Mouse (Mus musculus) CD4-positive, CD25-positive, alpha-beta regulatory T cell, adult 2 months (primary cell): ENCODE measurements around the gene Sdhb.
A peak's percentile ranks its signal among the peaks of the same experiment; 100 is the strongest.

Experiments used
- DNase-seq: peaks from one replicate; pipeline ENCODE4 v3.0.0-alpha.2; 2012; ENCODE audit warnings: low read depth, low spot score

Sdhb gene

DNA sequence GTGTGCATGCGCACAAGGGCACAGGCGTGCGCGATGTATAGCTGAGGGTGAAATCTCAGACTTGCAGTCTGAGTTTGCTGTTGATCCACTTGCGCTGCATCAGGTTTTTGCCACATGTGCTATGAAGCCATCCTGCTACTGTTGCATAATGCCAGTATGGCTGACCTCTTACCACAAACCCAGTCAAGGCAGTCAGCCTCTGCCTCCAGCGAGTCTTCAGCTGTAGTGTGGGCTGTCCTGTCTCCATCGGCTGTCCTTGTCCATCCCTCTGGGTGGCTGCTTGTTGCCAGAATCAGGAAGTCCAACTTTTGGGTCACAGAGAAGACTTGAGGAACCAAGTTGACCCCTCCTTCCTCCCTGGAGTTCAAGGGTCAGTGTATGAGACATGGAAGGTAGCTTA, 14.4 kb downstream of the Sdhb start:
- no peak for DNase-seq

- no peak for DNase-seq
Observed at GRCm38 (mm10) chr4:140977278-140977677, 16.3 kb downstream of the Sdhb start.

GRCm38 (mm10) chr4:140977886-140978692, 17.1 kb downstream of the Sdhb start:
- DNase-seq, result peak; percentile 50

DNA sequence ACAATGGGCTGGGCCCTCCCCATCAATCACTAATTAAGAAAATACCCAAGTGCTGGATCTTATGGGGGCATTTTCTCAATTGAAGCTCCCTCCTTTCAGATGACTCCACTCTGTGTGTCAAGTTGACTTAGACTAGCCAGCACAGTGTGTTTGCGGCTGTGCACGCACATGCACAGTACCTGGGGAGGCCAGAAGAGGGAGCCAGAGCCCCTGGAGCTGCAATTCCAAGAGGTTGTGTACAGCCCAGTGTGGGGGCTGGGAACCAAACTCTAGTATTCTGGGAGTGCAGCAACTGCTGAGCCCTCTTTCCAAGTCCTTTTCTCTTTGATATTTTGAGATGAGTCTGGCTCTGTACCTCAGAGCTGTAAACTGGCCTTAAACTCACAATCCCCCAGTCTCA, 20.6 kb downstream of the Sdhb start:
- DNase-seq, result peak; percentile 42

GRCm38 (mm10) chr4:140982808-140983207, 21.8 kb downstream of the Sdhb start:
- DNase-seq, result no peak

GRCm38 (mm10) chr4:140983442-140983841, 22.4 kb downstream of the Sdhb start:
- DNase-seq, result peak; percentile 67

- no peak for DNase-seq
Observed at GRCm38 (mm10) chr4:140984544-140984943, 23.5 kb downstream of the Sdhb start.

- no peak for DNase-seq
Observed at GRCm38 (mm10) chr4:140986024-140986710, 25.2 kb downstream of the Sdhb start.

DNA sequence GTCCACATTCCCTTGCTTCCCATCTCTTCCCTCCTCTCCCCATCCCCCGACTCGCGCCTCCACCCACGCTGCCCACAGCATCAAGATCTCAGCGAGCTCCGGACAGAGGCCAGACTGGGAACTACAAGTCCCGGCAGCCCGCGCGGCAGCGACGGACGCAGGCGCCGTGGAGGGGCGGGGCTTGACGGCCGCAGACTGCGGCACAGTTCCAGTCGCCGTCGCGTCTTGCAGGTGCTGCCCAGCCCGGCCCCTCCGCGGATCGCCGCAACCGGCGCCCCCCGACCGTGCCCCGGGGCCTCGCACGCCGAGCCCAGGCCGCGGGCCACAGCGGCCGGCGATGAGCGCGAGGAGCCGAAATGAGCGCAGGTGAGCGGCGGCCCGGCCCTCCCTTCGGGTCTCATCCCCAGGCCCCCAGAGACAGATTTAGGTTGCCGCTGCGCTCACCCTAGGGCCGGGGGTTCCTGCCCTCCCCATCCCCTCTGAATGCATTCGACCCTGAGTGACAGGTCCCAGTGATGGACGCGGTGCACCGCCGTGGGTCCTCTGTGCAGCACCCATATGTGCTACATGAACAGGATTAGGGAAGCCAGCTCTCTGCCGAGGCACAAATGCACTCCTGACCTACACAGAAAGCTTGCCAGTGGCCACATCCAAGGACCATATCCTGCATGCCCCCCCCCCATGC, 25.9 kb downstream of the Sdhb start, which contains the start of gene Atp13a2:
Gene Atp13a2 (plus strand): TSS at position 163 of the 685 bp plus-strand sequence.
- peak; percentile 89 for DNase-seq

DNA sequence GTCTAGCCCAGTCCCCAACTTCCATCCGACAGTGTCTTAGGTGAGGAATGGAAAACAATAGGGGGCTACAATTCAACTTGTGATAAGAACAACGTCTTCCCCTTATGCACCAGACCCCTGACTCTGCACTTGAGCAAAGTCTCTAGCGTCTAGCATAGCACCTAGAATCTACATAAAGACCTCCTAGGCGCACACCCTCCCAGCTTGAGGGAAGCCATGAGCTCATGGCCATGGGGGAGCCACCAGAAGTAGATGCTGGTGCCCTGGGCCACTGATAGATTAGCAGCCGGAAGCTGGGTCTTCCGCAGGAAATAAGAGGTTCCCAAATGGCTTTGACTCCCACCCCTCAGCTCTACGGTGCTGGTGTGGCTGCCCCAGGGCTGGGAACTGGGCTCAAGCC, 26.5 kb downstream of the Sdhb start:
- DNase-seq, result peak; percentile 37

GRCm38 (mm10) chr4:140988706-140989290, 27.8 kb downstream of the Sdhb start:
- no peak for DNase-seq

GRCm38 (mm10) chr4:140989447-140989846, 28.4 kb downstream of the Sdhb start:
- DNase-seq, result peak; percentile 34

- no peak for DNase-seq
Observed at GRCm38 (mm10) chr4:140992215-140992614, 31.2 kb downstream of the Sdhb start.

DNA sequence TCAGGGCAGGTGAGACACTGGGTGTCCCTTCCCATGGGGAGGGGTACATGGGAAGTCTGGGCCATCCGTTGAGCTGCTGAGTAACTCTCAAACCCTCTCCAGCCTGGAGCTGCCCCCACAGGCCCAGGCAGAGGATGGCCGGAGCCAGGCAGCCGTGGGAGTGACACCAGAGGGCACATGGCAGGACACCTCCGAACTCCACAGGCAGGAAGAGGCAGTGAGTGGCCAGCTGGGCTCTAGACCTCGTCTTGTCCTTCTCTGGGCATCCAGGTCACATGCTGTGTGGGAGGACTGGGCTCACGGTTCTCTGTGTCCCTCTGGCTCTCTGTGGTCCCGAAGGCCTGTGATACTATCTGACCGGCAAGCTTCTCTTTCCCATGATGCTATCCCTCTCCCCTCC, 32.8 kb downstream of the Sdhb start:
- no peak for DNase-seq

DNA sequence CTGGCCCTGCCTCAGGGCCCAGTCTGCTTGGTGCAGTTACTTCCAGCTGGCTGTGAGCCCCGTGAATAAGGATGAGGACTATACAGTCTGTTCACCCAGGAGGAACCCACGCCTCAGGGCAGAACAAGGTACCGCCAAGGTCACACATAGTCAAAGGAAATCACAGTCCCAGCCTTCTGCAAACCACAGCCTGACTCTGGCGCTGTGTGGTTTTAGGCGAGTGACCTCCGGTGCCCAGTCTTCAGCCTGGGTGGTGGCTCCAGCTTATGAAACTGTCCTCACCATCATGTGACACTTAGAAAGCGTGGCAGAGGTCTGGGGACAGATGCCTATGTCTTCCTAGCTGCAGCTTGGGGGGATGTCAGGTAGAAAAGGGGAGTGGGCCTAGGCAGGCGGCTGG, 34.8 kb downstream of the Sdhb start:
- no peak for DNase-seq

GRCm38 (mm10) chr4:140996812-140997211, 35.8 kb downstream of the Sdhb start:
- DNase-seq, result no peak

- DNase-seq, result no peak
Observed at GRCm38 (mm10) chr4:141005983-141006382, 45.0 kb downstream of the Sdhb start.

GRCm38 (mm10) chr4:141008028-141008427, 47.0 kb downstream of the Sdhb start:
- DNase-seq, result no peak

GRCm38 (mm10) chr4:141010118-141010517, 49.1 kb downstream of the Sdhb start, which contains the start of gene Mfap2:
Mfap2 (plus strand) TSS chr4:141010418.
- DNase-seq, result no peak

- DNase-seq, result no peak
Observed at GRCm38 (mm10) chr4:141010526-141010925, 49.5 kb downstream of the Sdhb start.

DNA sequence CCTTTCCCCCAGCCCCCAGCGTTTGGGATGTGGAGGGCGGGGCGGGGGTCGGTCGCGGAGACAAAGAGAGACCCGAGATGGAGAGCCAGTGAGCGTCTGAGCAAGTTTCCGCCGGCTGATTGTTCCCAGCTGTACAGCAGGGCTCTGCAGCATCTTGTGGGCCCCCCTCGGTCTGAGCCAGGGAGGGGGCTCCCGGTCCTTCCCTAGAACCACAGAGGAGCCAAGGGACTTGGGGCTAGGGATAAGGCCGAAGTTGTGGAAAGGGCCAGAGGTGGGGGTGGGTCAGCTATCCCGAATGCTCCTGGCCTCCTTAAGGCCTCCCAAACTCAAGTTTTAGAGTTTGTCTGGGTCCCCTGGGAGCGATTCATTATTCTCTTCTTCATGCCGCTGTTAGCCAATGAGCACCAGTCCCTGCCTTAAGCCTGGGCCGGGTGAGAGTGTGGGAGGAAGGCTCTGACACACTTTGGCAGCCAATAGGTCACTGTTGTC, 50.0 kb downstream of the Sdhb start:
- no peak for DNase-seq
